Mouse (Mus musculus): ENCODE measurements at regions not wholly inside any gene's neighbourhood (a gene's known extent, or its start where the extent isn't known, plus 50 kb on each side); places are given as distances from the start of the nearest gene placed in this dataset.

GRCm38 (mm10) chr15:88418881-88419280 lies 181.2 kb upstream of the Zdhhc25 start:
- H3K9me3 ChIP-seq (ENCODE audit: control insufficient read depth, low read length) = no peaks in the 10 kb centered on the region
- no peaks in the 10 kb centered on the region for H3K36me3 ChIP-seq (ENCODE audit: control insufficient read depth, insufficient read depth, low read length)
- H3K4me3 ChIP-seq (ENCODE audit: low read depth, low read length) = no peak overlapping the region
- ATAC-seq (ENCODE audit: insufficient read depth, low FRiP score, low TSS enrichment) (no peak), DNase-seq (ENCODE audit: low spot score) (no peak)
- no peak overlapping the region for H3K4me2 ChIP-seq (ENCODE audit: low read depth)
- H3K27ac ChIP-seq (ENCODE audit: low read depth, low read length) = no peak overlapping the region
- no peaks in the 10 kb centered on the region for H3K27me3 ChIP-seq (ENCODE audit: control insufficient read depth, insufficient read depth, low read length)
- H3K4me1 ChIP-seq (ENCODE audit: control insufficient read depth, insufficient read depth, low read length) = no peaks in the 10 kb centered on the region
- no peak overlapping the region for H3K9ac ChIP-seq (ENCODE audit: low read length)
- 83% methylated on average over 8 of the region's 8 CpGs for WGBS

- no peaks in the 10 kb centered on the region for H3K4me1 ChIP-seq (ENCODE audit: control insufficient read depth, insufficient read depth, low read length)
- ATAC-seq (ENCODE audit: insufficient read depth, low FRiP score, low TSS enrichment) (no peak), DNase-seq (ENCODE audit: low spot score) (peak; percentile 20)
- no peaks in the 10 kb centered on the region for H3K27me3 ChIP-seq (ENCODE audit: control insufficient read depth, insufficient read depth, low read length)
- H3K4me2 ChIP-seq (ENCODE audit: low read depth) = no peak overlapping the region
- no peaks in the 10 kb centered on the region for H3K36me3 ChIP-seq (ENCODE audit: control insufficient read depth, insufficient read depth, low read length)
- no peaks in the 10 kb centered on the region for H3K9me3 ChIP-seq (ENCODE audit: control insufficient read depth, low read length)
- H3K27ac ChIP-seq (ENCODE audit: low read depth, low read length) = no peak overlapping the region
- H3K9ac ChIP-seq (ENCODE audit: low read length) = no peak overlapping the region
- 76% methylated on average over 7 of the region's 7 CpGs for WGBS
- H3K4me3 ChIP-seq (ENCODE audit: low read depth, low read length) = no peak overlapping the region
Observed at GRCm38 (mm10) chr15:88428441-88428840, 171.7 kb upstream of the Zdhhc25 start.

GRCm38 (mm10) chr15:88430941-88431340 lies 169.2 kb upstream of the Zdhhc25 start:
- Histone ChIP-seq H3K9me3 (ENCODE audit: control insufficient read depth, low read length) (no peaks in the 10 kb centered on the region), H3K4me1 (ENCODE audit: control insufficient read depth, insufficient read depth, low read length) (no peaks in the 10 kb centered on the region), H3K4me2 (ENCODE audit: low read depth) (no peak overlapping the region), H3K27me3 (ENCODE audit: control insufficient read depth, insufficient read depth, low read length) (no peaks in the 10 kb centered on the region), H3K27ac (ENCODE audit: low read depth, low read length) (no peak overlapping the region), H3K4me3 (ENCODE audit: low read depth, low read length) (no peak overlapping the region), H3K36me3 (ENCODE audit: control insufficient read depth, insufficient read depth, low read length) (no peaks in the 10 kb centered on the region), H3K9ac (ENCODE audit: low read length) (no peak overlapping the region)
- 91% methylated on average over 7 of the region's 7 CpGs for WGBS
- ATAC-seq (ENCODE audit: insufficient read depth, low FRiP score, low TSS enrichment) (no peak), DNase-seq (ENCODE audit: low spot score) (no peak)

- WGBS = 84% methylated on average over 4 of the region's 4 CpGs
- no peaks in the 10 kb centered on the region for H3K9me3 ChIP-seq (ENCODE audit: control insufficient read depth, low read length)
- no peaks in the 10 kb centered on the region for H3K36me3 ChIP-seq (ENCODE audit: control insufficient read depth, insufficient read depth, low read length)
- no peaks in the 10 kb centered on the region for H3K4me1 ChIP-seq (ENCODE audit: control insufficient read depth, insufficient read depth, low read length)
- no peak for ATAC-seq (ENCODE audit: insufficient read depth, low FRiP score, low TSS enrichment)
- H3K27me3 ChIP-seq (ENCODE audit: control insufficient read depth, insufficient read depth, low read length) = no peaks in the 10 kb centered on the region
- no peak overlapping the region for H3K4me3 ChIP-seq (ENCODE audit: low read depth, low read length)
- no peak overlapping the region for H3K9ac ChIP-seq (ENCODE audit: low read length)
- no peak overlapping the region for H3K4me2 ChIP-seq (ENCODE audit: low read depth)
- no peak for DNase-seq (ENCODE audit: low spot score)
- H3K27ac ChIP-seq (ENCODE audit: low read depth, low read length) = no peak overlapping the region
Observed at GRCm38 (mm10) chr15:88448272-88448671, 151.8 kb upstream of the Zdhhc25 start.

GRCm38 (mm10) chr15:88451241-88451640 lies 148.9 kb upstream of the Zdhhc25 start:
- H3K27me3 ChIP-seq (ENCODE audit: control insufficient read depth, insufficient read depth, low read length) = no peaks in the 10 kb centered on the region
- H3K9me3 ChIP-seq (ENCODE audit: control insufficient read depth, low read length) = no peaks in the 10 kb centered on the region
- H3K4me2 ChIP-seq (ENCODE audit: low read depth) = no peak overlapping the region
- H3K36me3 ChIP-seq (ENCODE audit: control insufficient read depth, insufficient read depth, low read length) = no peaks in the 10 kb centered on the region
- 94% methylated on average over 6 of the region's 6 CpGs for WGBS
- H3K9ac ChIP-seq (ENCODE audit: low read length) = no peak overlapping the region
- no peaks in the 10 kb centered on the region for H3K4me1 ChIP-seq (ENCODE audit: control insufficient read depth, insufficient read depth, low read length)
- ATAC-seq (ENCODE audit: insufficient read depth, low FRiP score, low TSS enrichment) (no peak), DNase-seq (ENCODE audit: low spot score) (no peak)
- H3K4me3 ChIP-seq (ENCODE audit: low read depth, low read length) = no peak overlapping the region
- H3K27ac ChIP-seq (ENCODE audit: low read depth, low read length) = no peak overlapping the region

- WGBS = 44% methylated on average over 12 of the region's 12 CpGs
- peak; percentile 45 for DNase-seq (ENCODE audit: low spot score)
- no peak for ATAC-seq (ENCODE audit: insufficient read depth, low FRiP score, low TSS enrichment)
- Histone ChIP-seq H3K4me1 (ENCODE audit: control insufficient read depth, insufficient read depth, low read length) (no peaks in the 10 kb centered on the region), H3K9me3 (ENCODE audit: control insufficient read depth, low read length) (no peaks in the 10 kb centered on the region), H3K9ac (ENCODE audit: low read length) (no peak overlapping the region), H3K36me3 (ENCODE audit: control insufficient read depth, insufficient read depth, low read length) (no peaks in the 10 kb centered on the region), H3K27me3 (ENCODE audit: control insufficient read depth, insufficient read depth, low read length) (no peaks in the 10 kb centered on the region), H3K4me2 (ENCODE audit: low read depth) (no peak overlapping the region), H3K27ac (ENCODE audit: low read depth, low read length) (no peak overlapping the region), H3K4me3 (ENCODE audit: low read depth, low read length) (no peak overlapping the region)
Observed at GRCm38 (mm10) chr15:88468107-88468506, 132.0 kb upstream of the Zdhhc25 start.

- Histone ChIP-seq H3K27me3 (ENCODE audit: control insufficient read depth, insufficient read depth, low read length) (no peaks in the 10 kb centered on the region), H3K27ac (ENCODE audit: low read depth, low read length) (no peak overlapping the region), H3K9ac (ENCODE audit: low read length) (no peak overlapping the region), H3K9me3 (ENCODE audit: control insufficient read depth, low read length) (no peaks in the 10 kb centered on the region), H3K4me1 (ENCODE audit: control insufficient read depth, insufficient read depth, low read length) (no peaks in the 10 kb centered on the region), H3K36me3 (ENCODE audit: control insufficient read depth, insufficient read depth, low read length) (no peaks in the 10 kb centered on the region), H3K4me2 (ENCODE audit: low read depth) (no peak overlapping the region), H3K4me3 (ENCODE audit: low read depth, low read length) (no peak overlapping the region)
- peak; percentile 65 for DNase-seq (ENCODE audit: low spot score)
- ATAC-seq (ENCODE audit: insufficient read depth, low FRiP score, low TSS enrichment) = no peak
- 31% methylated on average over 2 of the region's 2 CpGs for WGBS
Observed at GRCm38 (mm10) chr15:88468810-88469209, 131.3 kb upstream of the Zdhhc25 start.

GRCm38 (mm10) chr15:88469508-88470455 lies 130.3 kb upstream of the Zdhhc25 start:
- DNase-seq (ENCODE audit: low spot score) = no peak
- H3K9ac ChIP-seq (ENCODE audit: low read length) = no peak overlapping the region
- no peaks in the 10 kb centered on the region for H3K9me3 ChIP-seq (ENCODE audit: control insufficient read depth, low read length)
- H3K4me1 ChIP-seq (ENCODE audit: control insufficient read depth, insufficient read depth, low read length) = no peaks in the 10 kb centered on the region
- ATAC-seq (ENCODE audit: insufficient read depth, low FRiP score, low TSS enrichment) = no peak
- no peaks in the 10 kb centered on the region for H3K36me3 ChIP-seq (ENCODE audit: control insufficient read depth, insufficient read depth, low read length)
- 85% methylated on average over 15 of the region's 15 CpGs for WGBS
- no peak overlapping the region for H3K4me2 ChIP-seq (ENCODE audit: low read depth)
- no peak overlapping the region for H3K27ac ChIP-seq (ENCODE audit: low read depth, low read length)
- H3K27me3 ChIP-seq (ENCODE audit: control insufficient read depth, insufficient read depth, low read length) = no peaks in the 10 kb centered on the region
- H3K4me3 ChIP-seq (ENCODE audit: low read depth, low read length) = no peak overlapping the region

Measured in neural tube, embryonic 11.5 days (tissue).